Mouse (Mus musculus) c-Kit-positive CD71-positive TER-119-positive erythroid progenitor cells, embryonic 14.5 days (primary cell): ENCODE results near the gene Ush1c.
A peak's percentile ranks its signal among the peaks of the same experiment; 100 is the strongest.

Source experiments
- DNase-seq: peaks from one replicate; pipeline ENCODE4 v3.0.0-alpha.2; 2013; ENCODE audit warnings: low spot score

The Ush1c gene

GRCm38 (mm10) chr7:46238346-46238745 is at the start of gene Ush1c:
Gene Ush1c (minus strand): TSS chr7:46238503.
- DNase-seq, result no peak

- DNase-seq, result no peak
Measured at GRCm38 (mm10) chr7:46287051-46287450, 48.7 kb upstream of the Ush1c start.

GRCm38 (mm10) chr7:46286391-46286790 is 48.1 kb upstream of the Ush1c start:
- no peak for DNase-seq

GRCm38 (mm10) chr7:46285161-46285839 is 47.0 kb upstream of the Ush1c start:
- no peak for DNase-seq

- no peak for DNase-seq
Measured at GRCm38 (mm10) chr7:46283681-46284080, 45.4 kb upstream of the Ush1c start.

- DNase-seq, result no peak
Measured at GRCm38 (mm10) chr7:46282276-46282675, 44.0 kb upstream of the Ush1c start.

GRCm38 (mm10) chr7:46280896-46281295 is 42.6 kb upstream of the Ush1c start:
- DNase-seq, result no peak

GRCm38 (mm10) chr7:46279946-46280345 is 41.6 kb upstream of the Ush1c start:
- DNase-seq, result peak; percentile 38

GRCm38 (mm10) chr7:46276156-46276555 is 37.9 kb upstream of the Ush1c start:
- no peak for DNase-seq

GRCm38 (mm10) chr7:46251841-46252240 is 13.5 kb upstream of the Ush1c start:
- peak; percentile 13 for DNase-seq

- no peak for DNase-seq
Measured at GRCm38 (mm10) chr7:46247606-46248005, 9.3 kb upstream of the Ush1c start.

- no peak for DNase-seq
Measured at GRCm38 (mm10) chr7:46246876-46247275, 8.6 kb upstream of the Ush1c start.

- no peak for DNase-seq
Measured at GRCm38 (mm10) chr7:46240696-46241095, 2.4 kb upstream of the Ush1c start, which contains the start of gene Otog. Gene Otog (plus strand): TSS chr7:46240987.

GRCm38 (mm10) chr7:46240091-46240490 is 1.8 kb upstream of the Ush1c start:
- DNase-seq, result no peak

GRCm38 (mm10) chr7:46237192-46237591 is 1.1 kb downstream of the Ush1c start:
- DNase-seq, result no peak

- no peak for DNase-seq
Measured at GRCm38 (mm10) chr7:46236363-46236762, 1.9 kb downstream of the Ush1c start.

- DNase-seq, result no peak
Measured at GRCm38 (mm10) chr7:46235948-46236347, 2.4 kb downstream of the Ush1c start.

GRCm38 (mm10) chr7:46226936-46227335 is 11.4 kb downstream of the Ush1c start:
- no peak for DNase-seq

GRCm38 (mm10) chr7:46226253-46226652 is 12.1 kb downstream of the Ush1c start:
- peak; percentile 27 for DNase-seq

GRCm38 (mm10) chr7:46220591-46221129 is 17.6 kb downstream of the Ush1c start:
- no peak for DNase-seq

- DNase-seq, result peak; percentile 33
Measured at GRCm38 (mm10) chr7:46218415-46218814, 19.9 kb downstream of the Ush1c start.

- no peak for DNase-seq
Measured at GRCm38 (mm10) chr7:46216481-46216880, 21.8 kb downstream of the Ush1c start.

GRCm38 (mm10) chr7:46210276-46210675 is 28.0 kb downstream of the Ush1c start:
- no peak for DNase-seq

GRCm38 (mm10) chr7:46208131-46208530 is 30.2 kb downstream of the Ush1c start:
- DNase-seq, result no peak
